Mouse (Mus musculus) ES-Bruce4 (cell line): ENCODE results near the gene Nlrc3. TPM values are rescaled to one million over a fixed set of nuclear protein-coding genes. Genes with fewer than 3 reads are reported as not detected.
"Not testable (repeated sequence)": the region's sequence is repeated elsewhere in the genome, so short reads cannot be mapped to it uniquely, and the experiment has no call there.

ENCODE experiments used
- H3K27ac ChIP-seq: 2 replicates; pipeline ENCODE4 v1.5.1; 2012; ENCODE audit warnings: low read length, inconsistent platforms; ENCODE audit not compliant: insufficient read depth
- H3K27me3 ChIP-seq: 2 replicates; pipeline ENCODE4 v1.6.1; 2012; ENCODE audit warnings: mild to moderate bottlenecking, low read length, inconsistent platforms; ENCODE audit not compliant: control insufficient read depth, poor library complexity, insufficient read depth, severe bottlenecking
- H3K36me3 ChIP-seq: 2 replicates; pipeline ENCODE4 v1.6.1; 2012; ENCODE audit warnings: inconsistent platforms, mild to moderate bottlenecking, low read length, moderate library complexity; ENCODE audit not compliant: control insufficient read depth, poor library complexity, insufficient read depth, severe bottlenecking
- H3K4me1 ChIP-seq: one replicate; pipeline ENCODE4 v1.8.1; 2011; ENCODE audit warnings: low read length; ENCODE audit not compliant: control insufficient read depth, insufficient read depth
- H3K4me3 ChIP-seq: 2 replicates; pipeline ENCODE4 v1.5.1; 2011; ENCODE audit warnings: low read depth, mild to moderate bottlenecking, low read length
- H3K9ac ChIP-seq: 2 replicates; pipeline ENCODE4 v1.6.1; 2012; ENCODE audit warnings: low read depth, mild to moderate bottlenecking, inconsistent platforms; ENCODE audit not compliant: poor library complexity, severe bottlenecking
- H3K9me3 ChIP-seq: replicated peaks from 2 replicates; pipeline ENCODE4 v1.6.1; 2012; ENCODE audit warnings: mild to moderate bottlenecking, low read length, inconsistent platforms; ENCODE audit not compliant: control insufficient read depth, poor library complexity, insufficient read depth, severe bottlenecking
- CTCF ChIP-seq: IDR thresholded peaks from one replicate; pipeline ENCODE4 v1.8.1; 2011; ENCODE audit warnings: low read depth, low read length
- EP300 ChIP-seq: IDR thresholded peaks from 2 replicates; pipeline ENCODE4 v1.6.1; 2011; ENCODE audit warnings: low read depth, low read length; ENCODE audit not compliant: insufficient read depth
- POLR2A ChIP-seq: IDR thresholded peaks from one replicate; pipeline ENCODE4 v1.8.1; 2011; ENCODE audit warnings: low read length; ENCODE audit not compliant: insufficient read depth
- polyA plus RNA-seq: library from polyadenylated mRNA; stranded (reverse); fragments of >200 nt; gene quantifications from 2 replicates; pipeline ENCODE4 v1.2.4, GENCODE M21; 2011; ENCODE audit warnings: low read depth; ENCODE audit not compliant: missing spikeins, insufficient read depth, insufficient read length

Nlrc3 gene
- polyA plus RNA-seq: 0.49 and 0.84 TPM in 2 replicates

GRCm38 (mm10) chr16:3976251-3976671, at the start of gene Nlrc3:
Nlrc3 (minus strand) TSS chr16:3976632.
- H3K9me3 ChIP-seq: no peaks in the 10 kb centered on the region
- H3K36me3 ChIP-seq: 0 out of 2 replicates have a peak, but pooled peaks cover 5% of the 10 kb centered on the region
- H3K4me1 ChIP-seq: peaks cover 6% of the 10 kb centered on the region
- no peak within 1 kb of the TSS for H3K9ac ChIP-seq
- H3K4me3 ChIP-seq: peak within 1 kb of the TSS; percentile 2
- no peaks in the 10 kb centered on the region for H3K27me3 ChIP-seq
- TF ChIP-seq CTCF (no peak), POLR2A (no peak), EP300 (no peak)
- peak within 1 kb of the TSS; percentile 51 for H3K27ac ChIP-seq

GRCm38 (mm10) chr16:4022719-4023118, 46.3 kb upstream of the Nlrc3 start:
- Histone ChIP-seq H3K9me3 (no peaks in the 10 kb centered on the region), H3K36me3 (no peaks in the 10 kb centered on the region), H3K4me3 (peak overlapping the region; percentile 29; the same call in 1 of the 2 replicates), H3K9ac (peak overlapping the region; percentile 65), H3K27me3 (no peaks in the 10 kb centered on the region), H3K4me1 (no peaks in the 10 kb centered on the region), H3K27ac (no peak overlapping the region)
- TF ChIP-seq CTCF (no peak), EP300 (0 out of 2 replicates have a peak, but pooled peaks have one; percentile 46)

- H3K27ac ChIP-seq: no peak overlapping the region
- H3K4me3 ChIP-seq: no peak overlapping the region
- no peaks in the 10 kb centered on the region for H3K27me3 ChIP-seq
- no peak overlapping the region for H3K9ac ChIP-seq
- TF ChIP-seq CTCF (peak; percentile 23), POLR2A (no peak)
- H3K36me3 ChIP-seq: no peaks in the 10 kb centered on the region
- no peaks in the 10 kb centered on the region for H3K4me1 ChIP-seq
- H3K9me3 ChIP-seq: no peaks in the 10 kb centered on the region
Measured at GRCm38 (mm10) chr16:4021241-4021640, 44.8 kb upstream of the Nlrc3 start.

GRCm38 (mm10) chr16:4017466-4017865, 41.0 kb upstream of the Nlrc3 start:
- not testable (repeated sequence) for H3K9me3 ChIP-seq, H3K36me3 ChIP-seq, H3K27ac ChIP-seq, H3K27me3 ChIP-seq, H3K9ac ChIP-seq, H3K4me1 ChIP-seq, H3K4me3 ChIP-seq

GRCm38 (mm10) chr16:4016786-4017185, 40.4 kb upstream of the Nlrc3 start:
- H3K27me3 ChIP-seq, H3K9ac ChIP-seq, H3K4me3 ChIP-seq, H3K4me1 ChIP-seq, H3K27ac ChIP-seq, H3K36me3 ChIP-seq, H3K9me3 ChIP-seq: not testable (repeated sequence)

- Histone ChIP-seq H3K4me3 (no peak overlapping the region), H3K4me1 (no peaks in the 10 kb centered on the region), H3K36me3 (no peaks in the 10 kb centered on the region), H3K27me3 (no peaks in the 10 kb centered on the region), H3K27ac (no peak overlapping the region), H3K9ac (no peak overlapping the region), H3K9me3 (peaks cover 14% of the 10 kb centered on the region)
- TF ChIP-seq POLR2A: no peak
- no peak for TF ChIP-seq CTCF
- TF ChIP-seq EP300: no peak
Measured at GRCm38 (mm10) chr16:4014040-4014668, 37.7 kb upstream of the Nlrc3 start.
